Mouse (Mus musculus): ENCODE measurements around the gene Slc35g3. TPM values are rescaled to one million over a fixed set of nuclear protein-coding genes. Genes with fewer than 3 reads are reported as not detected.
"Not testable (repeated sequence)": the region's sequence is repeated elsewhere in the genome, so short reads cannot be mapped to it uniquely, and the experiment has no call there.

Gene Slc35g3
- total and polyA plus RNA-seq, 3 experiments, result not detected

DNA sequence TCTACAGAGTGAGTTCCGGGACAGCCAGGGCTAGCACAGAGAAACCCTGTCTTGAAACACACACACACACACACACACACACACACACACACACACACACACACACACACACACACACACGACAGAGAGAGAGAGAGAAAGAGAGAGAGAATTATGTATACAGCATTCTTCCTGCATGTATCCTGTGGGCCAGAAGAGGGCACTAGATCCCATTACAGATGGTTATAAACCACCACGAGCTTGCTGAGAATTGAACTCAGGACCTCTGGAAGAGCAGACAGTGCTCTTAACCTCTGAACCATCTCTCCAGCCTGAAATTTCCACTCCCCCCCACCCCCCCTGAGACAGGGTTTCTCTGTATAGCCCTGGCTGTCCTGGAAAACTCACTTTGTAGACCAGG is 30.4 kb downstream of the Slc35g3 start:
- H3K4me2 ChIP-seq (ENCODE audit: insufficient read depth, low read depth, poor library complexity, severe bottlenecking); in situ Hi-C loops (cut with MboI; ENCODE audit: low pct_ligation_motif_present, low pct_unique_long_range_greater_than_20kb, low sequenced_read_pairs); H3K27ac ChIP-seq (ENCODE audit: insufficient read depth, low read depth); H3K9me3 ChIP-seq (replicated peaks; ENCODE audit: low read length); H3K4me1 ChIP-seq (ENCODE audit: control insufficient read depth in 1 of 2, insufficient read depth in 2 of 2); H3K4me3 ChIP-seq (replicated peaks in 1 of 3; ENCODE audit: low read depth in 2 of 3, low read length in 2 of 3, poor library complexity in 1 of 3); dilution Hi-C loops (cut with MboI; ENCODE audit: extremely low pct_ligation_motif_present, extremely low pct_unique_long_range_greater_than_20kb, low sequenced_read_pairs); H3K79me2 ChIP-seq (replicated peaks; ENCODE audit: control insufficient read depth, extremely low read depth, insufficient read depth, poor library complexity, severe bottlenecking); DNase-seq (ENCODE audit: extremely low read depth); H3K9ac ChIP-seq (ENCODE audit: insufficient read depth, low read depth); H3K27me3 ChIP-seq (replicated peaks): not testable (repeated sequence)
- TF ChIP-seq RAD21 (IDR thresholded peaks at IDR 0.05; ENCODE audit: low read depth, low read length) (peak; percentile 22), CTCF (conservative IDR thresholded peaks at IDR 0.05 in 1 of 2, IDR thresholded peaks at IDR 0.05 in 1 of 2; ENCODE audit: low read depth in 2 of 2, low read length in 2 of 2) (peak in 1 of 2 experiments; percentile 44; a peak in 2 of 4 replicates), SMC3 (IDR thresholded peaks at IDR 0.05; ENCODE audit: low read depth, low read length) (peak; percentile 40)
- peaks cover 28 to 35% of the 10 kb centered on the region in 2 experiments for H3K36me3 ChIP-seq (replicated peaks in 1 of 2; ENCODE audit: control insufficient read depth in 1 of 2, insufficient read depth in 1 of 2, low read length in 1 of 2)

DNA sequence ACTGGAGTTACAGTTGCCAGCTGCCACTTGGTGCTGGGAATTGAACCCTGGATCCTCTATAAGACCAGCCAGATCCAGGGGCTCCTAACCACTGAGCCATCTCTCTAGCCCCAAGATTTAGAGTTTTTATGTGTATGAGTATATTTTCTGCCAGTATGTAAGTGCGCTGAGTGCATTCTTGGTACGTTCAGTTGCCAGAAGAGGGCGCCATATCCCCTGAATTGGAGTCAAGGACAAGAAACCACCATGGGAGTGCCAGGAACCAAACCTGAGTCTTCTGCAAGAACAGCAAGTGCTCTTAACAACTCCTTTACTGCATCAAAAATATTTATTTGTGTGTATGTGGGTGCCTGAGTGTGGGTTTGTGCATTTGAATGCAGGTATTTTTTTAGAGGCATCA is 32.7 kb downstream of the Slc35g3 start:
- Histone ChIP-seq H3K9me3 (replicated peaks; ENCODE audit: low read length) (no peaks in the 10 kb centered on the region), H3K27me3 (replicated peaks) (no peaks in the 10 kb centered on the region), H3K4me2 (ENCODE audit: insufficient read depth, low read depth, poor library complexity, severe bottlenecking) (no peak overlapping the region), H3K4me1 (ENCODE audit: control insufficient read depth in 1 of 2, insufficient read depth in 2 of 2) (no peaks in the 10 kb centered on the region; a peak in 1 of 4 replicates), H3K27ac (ENCODE audit: insufficient read depth, low read depth) (no peak overlapping the region), H3K9ac (ENCODE audit: insufficient read depth, low read depth) (no peak overlapping the region), H3K79me2 (replicated peaks; ENCODE audit: control insufficient read depth, extremely low read depth, insufficient read depth, poor library complexity, severe bottlenecking) (no peaks in the 10 kb centered on the region), H3K4me3 (replicated peaks in 1 of 3; ENCODE audit: low read depth in 2 of 3, low read length in 2 of 3, poor library complexity in 1 of 3) (no peak overlapping the region), H3K36me3 (replicated peaks in 1 of 2; ENCODE audit: control insufficient read depth in 1 of 2, insufficient read depth in 1 of 2, low read length in 1 of 2) (peaks cover 5 to 11% of the 10 kb centered on the region in 2 experiments)
- TF ChIP-seq CHD2 (IDR thresholded peaks at IDR 0.05; ENCODE audit: low read length) (no peak), SMC3 (IDR thresholded peaks at IDR 0.05; ENCODE audit: low read depth, low read length) (peak; percentile 78), CTCF (conservative IDR thresholded peaks at IDR 0.05 in 1 of 2, IDR thresholded peaks at IDR 0.05 in 1 of 2; ENCODE audit: low read depth in 2 of 2, low read length in 2 of 2) (peak; percentile 52 to 84), E2F4 (IDR thresholded peaks at IDR 0.05; ENCODE audit: insufficient replicate concordance, low read depth, low read length) (no peak), MYC (IDR thresholded peaks at IDR 0.05; ENCODE audit: low read depth, low read length) (no peak), KAT2A (IDR thresholded peaks at IDR 0.05; ENCODE audit: insufficient replicate concordance, low read length) (no peak), ZC3H11A (IDR thresholded peaks at IDR 0.05; ENCODE audit: low read depth, low read length) (peak; percentile 25; the same call in 1 of the 2 replicates), CHD1 (IDR thresholded peaks at IDR 0.05; ENCODE audit: low read depth, low read length) (no peak), MAZ (IDR thresholded peaks at IDR 0.05; ENCODE audit: low read depth, low read length) (no peak), PAX5 (IDR thresholded peaks at IDR 0.05; ENCODE audit: low read length) (no peak), SIN3A (IDR thresholded peaks at IDR 0.05; ENCODE audit: low read length) (no peak), IRF4 (IDR thresholded peaks at IDR 0.05; ENCODE audit: low read depth, low read length) (peak; percentile 43; the same call in 1 of the 2 replicates), RAD21 (IDR thresholded peaks at IDR 0.05; ENCODE audit: low read depth, low read length) (peak; percentile 79)
- peak; percentile 80 for DNase-seq (ENCODE audit: extremely low read depth)
- in situ Hi-C loops (cut with MboI; ENCODE audit: low pct_ligation_motif_present, low pct_unique_long_range_greater_than_20kb, low sequenced_read_pairs), result no loop called here
- dilution Hi-C loops (cut with MboI; ENCODE audit: extremely low pct_ligation_motif_present, extremely low pct_unique_long_range_greater_than_20kb, low sequenced_read_pairs), result no loop called here

- Histone ChIP-seq H3K27ac (ENCODE audit: insufficient read depth, low read depth) (no peak overlapping the region), H3K79me2 (replicated peaks; ENCODE audit: control insufficient read depth, extremely low read depth, insufficient read depth, poor library complexity, severe bottlenecking) (no peaks in the 10 kb centered on the region), H3K9me3 (replicated peaks; ENCODE audit: low read length) (no peaks in the 10 kb centered on the region), H3K36me3 (replicated peaks in 1 of 2; ENCODE audit: control insufficient read depth in 1 of 2, insufficient read depth in 1 of 2, low read length in 1 of 2) (no peaks in the 10 kb centered on the region), H3K27me3 (replicated peaks) (no peaks in the 10 kb centered on the region), H3K9ac (ENCODE audit: insufficient read depth, low read depth) (no peak overlapping the region), H3K4me2 (ENCODE audit: insufficient read depth, low read depth, poor library complexity, severe bottlenecking) (no peak overlapping the region), H3K4me3 (replicated peaks in 1 of 3; ENCODE audit: low read depth in 2 of 3, low read length in 2 of 3, poor library complexity in 1 of 3) (no peak overlapping the region), H3K4me1 (ENCODE audit: control insufficient read depth in 1 of 2, insufficient read depth in 2 of 2) (no peaks in the 10 kb centered on the region; a peak in 1 of 4 replicates)
- dilution Hi-C loops (cut with MboI; ENCODE audit: extremely low pct_ligation_motif_present, extremely low pct_unique_long_range_greater_than_20kb, low sequenced_read_pairs), result no loop called here
- no peak for DNase-seq (ENCODE audit: extremely low read depth)
- TF ChIP-seq MAZ (IDR thresholded peaks at IDR 0.05; ENCODE audit: low read depth, low read length), result no peak
- in situ Hi-C loops (cut with MboI; ENCODE audit: low pct_ligation_motif_present, low pct_unique_long_range_greater_than_20kb, low sequenced_read_pairs), result no loop called here
These were observed 35.8 kb downstream of the Slc35g3 start for GRCm38 (mm10) chr11:69725951-69726350.
